8 mouse cellular contexts compared by ENCODE assay signal in the genomic region with DNA sequence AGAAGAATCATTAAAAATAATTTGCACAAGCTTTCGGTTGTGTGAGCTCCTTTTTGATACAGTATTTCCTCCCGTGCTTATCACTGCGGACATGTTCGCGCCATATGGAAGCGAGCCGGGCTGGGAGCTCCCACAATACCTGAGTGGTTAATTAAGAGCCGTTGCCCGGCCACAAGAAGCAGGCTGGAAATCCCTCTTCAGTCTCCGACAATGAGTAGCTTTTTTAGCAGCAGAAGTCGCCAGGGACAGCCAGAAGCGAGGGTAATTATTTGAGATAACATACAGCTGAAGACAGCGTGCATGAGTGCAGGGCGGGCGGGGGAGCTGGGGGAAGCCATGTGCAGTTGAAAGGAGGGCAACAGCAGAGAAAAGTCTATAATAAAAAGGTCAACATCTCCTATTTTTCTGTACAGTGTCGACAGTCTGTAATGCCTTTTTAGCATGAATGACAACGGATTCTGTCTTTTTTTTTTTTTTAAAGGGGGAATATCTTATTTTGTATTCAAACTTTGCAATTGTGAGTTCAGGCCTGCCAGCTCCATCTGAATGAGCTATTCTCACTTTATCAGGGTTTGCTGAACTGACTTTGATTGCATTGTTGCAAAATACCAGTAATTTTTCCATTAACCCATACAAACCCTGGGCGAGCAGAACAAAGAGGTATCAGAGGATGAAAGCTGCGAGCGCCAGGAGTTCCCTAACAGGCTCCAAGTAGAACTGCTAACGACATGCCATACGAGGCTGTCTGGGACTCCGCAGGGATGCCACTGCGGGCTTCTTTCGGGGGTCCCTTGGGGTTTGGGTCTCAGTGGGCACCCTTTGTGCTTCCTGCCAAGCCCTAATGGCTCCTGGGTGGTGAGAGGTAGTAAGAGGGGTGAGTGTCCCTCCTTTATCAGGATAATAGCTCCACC.
A peak's percentile ranks its signal among the peaks of the same experiment; 100 is the strongest.
DNase-seq lines count a peak whose midpoint lies in the region; ATAC-seq and TF ChIP-seq lines count a peak whose summit lies in the region.

No protein-coding gene starts in this region.

- no peak for TF ChIP-seq EP300 in heart, postnatal 0 days (IDR thresholded peaks at IDR 0.05; ENCODE audit: low read depth)

- 0 out of 2 replicates have a peak, but pooled peaks cover 8% of the 10 kb centered on the region for H3K27me3 ChIP-seq in heart, postnatal 0 days (ENCODE audit: control insufficient read depth, insufficient read depth, low read length)
- peaks cover 21% of the 10 kb centered on the region for H3K27me3 ChIP-seq in liver, embryonic 15.5 days

- no peak for TF ChIP-seq CTCF in heart, postnatal 0 days (IDR thresholded peaks at IDR 0.05; ENCODE audit: low read depth)

- H3K4me3 ChIP-seq in heart, postnatal 0 days (ENCODE audit: low read depth, low read length) = peak overlapping the region; percentile 30
- no peak overlapping the region for H3K4me3 ChIP-seq in liver, embryonic 15.5 days (replicated peaks)

- H3K36me3 ChIP-seq in heart, postnatal 0 days (replicated peaks; ENCODE audit: control insufficient read depth, insufficient read depth, low read length) = no peaks in the 10 kb centered on the region
- H3K36me3 ChIP-seq in liver, embryonic 15.5 days (replicated peaks) = no peaks in the 10 kb centered on the region

- peak overlapping the region; percentile 31; the same call in 1 of the 2 replicates for H3K9ac ChIP-seq in heart, postnatal 0 days (replicated peaks; ENCODE audit: low read depth, low read length)
- no peak overlapping the region for H3K9ac ChIP-seq in liver, embryonic 15.5 days

- WGBS in heart, postnatal 0 days = 24% methylated on average over 25 of the region's 25 CpGs
- WGBS in liver, embryonic 15.5 days (ENCODE audit: insufficient replicate concordance) = 35% methylated on average over 25 of the region's 25 CpGs

- H3K27ac ChIP-seq in heart, postnatal 0 days (ENCODE audit: low read depth) = peak overlapping the region; percentile 79
- H3K27ac ChIP-seq in liver, embryonic 15.5 days (replicated peaks) = no peak overlapping the region

- peaks cover 36% of the 10 kb centered on the region for H3K4me1 ChIP-seq in heart, postnatal 0 days (ENCODE audit: control insufficient read depth, insufficient read depth)
- no peaks in the 10 kb centered on the region for H3K4me1 ChIP-seq in liver, embryonic 15.5 days (replicated peaks)

- peak overlapping the region; percentile 56 for H3K4me2 ChIP-seq in heart, postnatal 0 days (ENCODE audit: low read depth, low read length)
- H3K4me2 ChIP-seq in liver, embryonic 15.5 days = peak overlapping the region; percentile 44; the same call in 1 of the 2 replicates

- DNase-seq in Muller cell, postnatal 12 days (ENCODE audit: inconsistent ontology term) = peak; percentile 27
- DNase-seq in embryo, embryonic 9.5 days (ENCODE audit: extremely low spot score) = peak; percentile 24
- DNase-seq in heart, postnatal 0 days (ENCODE audit: low spot score) = peak; percentile 45
- no peak for DNase-seq in layer of hippocampus, adult 11-12 months (ENCODE audit: low spot score)
- no peak for DNase-seq in kidney, postnatal 10 days
- DNase-seq in B cell, adult 2 months = no peak
- DNase-seq in adrenal gland, adult (ENCODE audit: inconsistent age in 2 of 2, low spot score in 1 of 2) = no peak

- no peaks in the 10 kb centered on the region for H3K9me3 ChIP-seq in heart, postnatal 0 days (replicated peaks; ENCODE audit: control insufficient read depth, low read length)
- no peaks in the 10 kb centered on the region for H3K9me3 ChIP-seq in liver, embryonic 15.5 days (replicated peaks)

- no peak for ATAC-seq in heart, postnatal 0 days (ENCODE audit: insufficient read depth, low read depth)
- ATAC-seq in liver, embryonic 15.5 days (ENCODE audit: insufficient read depth) = no peak

Comparison
In these comparisons a context has a peak if more than half of its experiments do, and no peak if none do; other contexts are left out.
1. DNase-seq: peak in Muller cell, postnatal 12 days (single experiment), embryo, embryonic 9.5 days (single experiment) and heart, postnatal 0 days (single experiment); none in layer of hippocampus, adult 11-12 months (single experiment), kidney, postnatal 10 days (single experiment), B cell, adult 2 months (0 of 2) and adrenal gland, adult (0 of 2).